Mouse (Mus musculus): Measurements from ENCODE around the gene Nckap5. TPM values are rescaled to one million over a fixed set of nuclear protein-coding genes. Genes with fewer than 3 reads are reported as not detected.

The Nckap5 gene
- total and polyA plus RNA-seq, 2 experiments, result 0.37 to 0.70 TPM

DNA sequence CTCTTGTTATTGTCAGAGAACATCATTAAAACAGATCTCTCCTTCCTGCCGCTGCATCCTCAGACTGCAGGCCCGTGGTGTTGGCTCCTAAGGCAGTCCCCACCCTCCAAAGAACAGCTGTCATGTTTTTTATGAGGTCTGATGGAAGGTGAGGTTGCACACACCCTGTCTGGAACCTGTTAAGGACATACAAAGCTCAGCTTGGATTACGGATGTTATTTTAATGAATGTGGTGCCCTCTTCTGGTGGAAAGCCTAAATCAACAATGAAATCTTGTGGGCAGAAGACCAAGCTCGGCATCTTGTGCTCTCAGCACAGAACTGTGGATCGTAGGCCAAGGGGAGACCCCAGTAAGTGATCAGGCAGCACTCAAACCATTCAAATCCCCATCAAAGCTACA is 399.0 kb downstream of the Nckap5 start:
- peak; percentile 24 for DNase-seq (ENCODE audit: extremely low read depth, low read depth, low spot score)
- Histone ChIP-seq H3K4me3 (ENCODE audit: insufficient read depth, low read depth, low read length) (no peak overlapping the region), H3K79me2 (ENCODE audit: control insufficient read depth, insufficient read depth, low read length) (no peaks in the 10 kb centered on the region), H3K27me3 (ENCODE audit: control insufficient read depth, insufficient read depth, low read length) (no peaks in the 10 kb centered on the region), H3K4me1 (ENCODE audit: control insufficient read depth, insufficient read depth, low read length) (no peaks in the 10 kb centered on the region), H3K27ac (replicated peaks; ENCODE audit: insufficient read depth, low read depth, low read length) (no peak overlapping the region), H3K36me3 (ENCODE audit: control insufficient read depth, insufficient read depth, low read length) (no peaks in the 10 kb centered on the region), H3K9ac (ENCODE audit: low read depth, low read length) (no peak overlapping the region)
- TF ChIP-seq CTCF (IDR thresholded peaks at IDR 0.05; ENCODE audit: low read depth, low read length), result peak; percentile 15; the same call in 1 of the 2 replicates
- TF ChIP-seq POLR2A (IDR thresholded peaks at IDR 0.05; ENCODE audit: extremely low read depth, insufficient read depth, low read length), result no peak
- WGBS, result 41% methylated on average over 5 of the region's 5 CpGs

DNA sequence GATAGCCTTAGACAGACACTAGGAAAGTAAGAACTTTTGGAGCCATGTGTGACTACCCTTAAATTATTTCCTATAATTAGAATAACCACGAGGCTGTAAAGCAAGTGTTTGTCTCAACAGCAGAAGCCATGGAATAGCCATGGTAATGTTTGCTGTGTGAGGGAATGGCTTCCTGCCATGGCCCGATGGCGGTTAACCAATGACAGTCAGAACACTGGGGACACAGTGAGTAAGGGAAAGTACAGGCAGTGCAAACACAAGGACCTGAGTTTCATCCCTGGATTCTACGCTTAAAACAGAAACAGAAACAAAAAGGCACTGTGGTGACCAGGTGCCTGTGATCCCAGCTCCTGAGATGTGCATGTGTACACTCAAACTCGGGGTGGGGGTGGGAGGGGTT is 419.2 kb downstream of the Nckap5 start:
- WGBS, result 15% methylated on average over 5 of the region's 5 CpGs
- no peaks in the 10 kb centered on the region for H3K79me2 ChIP-seq (ENCODE audit: control insufficient read depth, insufficient read depth, low read length)

DNA sequence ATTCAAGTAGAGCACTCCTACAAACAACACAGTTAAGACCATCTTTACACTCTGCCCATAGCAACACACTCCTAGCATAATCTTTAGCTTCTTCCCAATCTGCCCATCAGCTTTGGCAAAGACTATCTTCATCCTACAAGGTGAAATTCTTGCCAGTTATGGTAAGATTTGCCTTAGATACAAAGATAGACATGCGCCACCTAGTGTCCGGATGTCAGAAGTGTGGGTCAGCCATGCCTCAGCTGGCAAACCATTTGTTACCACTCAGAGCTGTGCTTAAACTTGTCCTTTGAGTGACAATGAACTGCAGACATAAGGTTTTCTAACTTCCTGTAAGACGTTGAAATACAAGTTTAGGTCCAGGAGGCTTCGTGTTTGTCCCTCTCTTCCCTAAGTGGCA is 422.7 kb downstream of the Nckap5 start:
- no peak overlapping the region for H3K9ac ChIP-seq (ENCODE audit: low read depth, low read length)
- H3K27ac ChIP-seq (replicated peaks; ENCODE audit: insufficient read depth, low read depth, low read length), result no peak overlapping the region
- TF ChIP-seq POLR2A (IDR thresholded peaks at IDR 0.05; ENCODE audit: extremely low read depth, insufficient read depth, low read length) (no peak), CTCF (IDR thresholded peaks at IDR 0.05; ENCODE audit: low read depth, low read length) (peak; percentile 69; the same call in 1 of the 2 replicates)
- peak; percentile 36 for DNase-seq (ENCODE audit: extremely low read depth, low read depth, low spot score)
- H3K4me1 ChIP-seq (ENCODE audit: control insufficient read depth, insufficient read depth, low read length), result peaks cover 2% of the 10 kb centered on the region; the same call in 1 of the 2 replicates
- H3K79me2 ChIP-seq (ENCODE audit: control insufficient read depth, insufficient read depth, low read length), result no peaks in the 10 kb centered on the region
- no peaks in the 10 kb centered on the region for H3K27me3 ChIP-seq (ENCODE audit: control insufficient read depth, insufficient read depth, low read length)
- H3K36me3 ChIP-seq (ENCODE audit: control insufficient read depth, insufficient read depth, low read length), result no peaks in the 10 kb centered on the region
- no peak overlapping the region for H3K4me3 ChIP-seq (ENCODE audit: insufficient read depth, low read depth, low read length)
- 8% methylated on average over 4 of the region's 4 CpGs for WGBS

More for the DNA sequence above, 419.2 kb downstream of the Nckap5 start:
- DNase-seq (ENCODE audit: extremely low read depth, low read depth, low spot score), result peak; percentile 39
- H3K9ac ChIP-seq (ENCODE audit: low read depth, low read length), result no peak overlapping the region
- no peaks in the 10 kb centered on the region for H3K4me1 ChIP-seq (ENCODE audit: control insufficient read depth, insufficient read depth, low read length)
- TF ChIP-seq POLR2A (IDR thresholded peaks at IDR 0.05; ENCODE audit: extremely low read depth, insufficient read depth, low read length) (no peak), CTCF (IDR thresholded peaks at IDR 0.05; ENCODE audit: low read depth, low read length) (no peak)
- H3K4me3 ChIP-seq (ENCODE audit: insufficient read depth, low read depth, low read length), result no peak overlapping the region; the same call in 1 of the 2 replicates
- H3K27me3 ChIP-seq (ENCODE audit: control insufficient read depth, insufficient read depth, low read length), result no peaks in the 10 kb centered on the region
- H3K36me3 ChIP-seq (ENCODE audit: control insufficient read depth, insufficient read depth, low read length), result no peaks in the 10 kb centered on the region
- no peak overlapping the region for H3K27ac ChIP-seq (replicated peaks; ENCODE audit: insufficient read depth, low read depth, low read length)

DNA sequence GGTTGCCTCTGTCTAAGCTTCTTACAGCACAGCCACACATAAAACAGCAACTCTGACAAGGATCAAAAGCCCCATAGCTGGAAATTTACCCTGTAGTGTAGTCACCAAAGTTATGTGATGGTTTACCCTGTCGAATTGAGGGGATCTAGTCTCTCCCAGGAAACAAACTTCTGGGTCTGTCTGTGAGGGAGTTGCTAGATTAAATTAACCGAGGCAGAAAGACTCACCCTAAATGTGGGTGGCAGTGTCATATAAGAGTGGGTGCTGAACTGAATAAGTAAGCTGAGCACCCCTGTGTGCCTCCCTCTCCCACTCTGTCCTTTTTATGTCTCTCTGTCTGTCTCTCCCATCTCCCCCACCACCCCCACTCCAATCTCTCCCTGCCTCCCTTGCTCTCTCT is 425.1 kb downstream of the Nckap5 start:
- Histone ChIP-seq H3K79me2 (ENCODE audit: control insufficient read depth, insufficient read depth, low read length) (no peaks in the 10 kb centered on the region), H3K27ac (replicated peaks; ENCODE audit: insufficient read depth, low read depth, low read length) (no peak overlapping the region), H3K4me3 (ENCODE audit: insufficient read depth, low read depth, low read length) (no peak overlapping the region), H3K27me3 (ENCODE audit: control insufficient read depth, insufficient read depth, low read length) (no peaks in the 10 kb centered on the region), H3K9ac (ENCODE audit: low read depth, low read length) (no peak overlapping the region), H3K4me1 (ENCODE audit: control insufficient read depth, insufficient read depth, low read length) (peaks cover 2% of the 10 kb centered on the region; the same call in 1 of the 2 replicates), H3K36me3 (ENCODE audit: control insufficient read depth, insufficient read depth, low read length) (no peaks in the 10 kb centered on the region)
- no peak for TF ChIP-seq POLR2A (IDR thresholded peaks at IDR 0.05; ENCODE audit: extremely low read depth, insufficient read depth, low read length)
- no peak for TF ChIP-seq CTCF (IDR thresholded peaks at IDR 0.05; ENCODE audit: low read depth, low read length)
- no peak for DNase-seq (ENCODE audit: extremely low read depth, low read depth, low spot score)
- 85% methylated on average over 2 of the region's 2 CpGs for WGBS

DNA sequence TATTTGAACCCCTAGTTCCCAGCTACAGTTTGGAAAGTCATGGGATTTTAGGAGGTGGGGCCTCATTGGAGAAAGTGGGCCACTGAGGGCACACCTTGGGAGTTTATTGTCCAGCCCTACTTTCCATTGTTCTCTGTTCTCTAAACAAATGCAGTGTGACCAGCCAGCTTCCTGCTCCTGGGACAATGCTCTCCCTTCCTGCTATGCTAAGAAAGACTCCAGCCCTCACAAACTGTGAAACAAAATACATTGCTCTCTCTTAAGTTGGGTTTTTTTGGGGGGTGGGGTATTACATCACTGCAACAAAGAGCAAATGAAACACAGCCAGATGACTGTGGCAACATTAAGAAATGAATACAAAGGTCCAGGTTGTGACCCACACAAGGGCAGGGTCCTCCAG is 426.6 kb downstream of the Nckap5 start:
- H3K4me3 ChIP-seq (ENCODE audit: insufficient read depth, low read depth, low read length), result no peak overlapping the region
- H3K27ac ChIP-seq (replicated peaks; ENCODE audit: insufficient read depth, low read depth, low read length), result no peak overlapping the region
- H3K27me3 ChIP-seq (ENCODE audit: control insufficient read depth, insufficient read depth, low read length), result no peaks in the 10 kb centered on the region
- H3K4me1 ChIP-seq (ENCODE audit: control insufficient read depth, insufficient read depth, low read length), result peaks cover 2% of the 10 kb centered on the region; the same call in 1 of the 2 replicates
- TF ChIP-seq POLR2A (IDR thresholded peaks at IDR 0.05; ENCODE audit: extremely low read depth, insufficient read depth, low read length), result no peak
- no peak for TF ChIP-seq CTCF (IDR thresholded peaks at IDR 0.05; ENCODE audit: low read depth, low read length)
- H3K9ac ChIP-seq (ENCODE audit: low read depth, low read length), result no peak overlapping the region
- no peaks in the 10 kb centered on the region for H3K79me2 ChIP-seq (ENCODE audit: control insufficient read depth, insufficient read depth, low read length)
- DNase-seq (ENCODE audit: extremely low read depth, low read depth, low spot score), result peak; percentile 24
- no peaks in the 10 kb centered on the region for H3K36me3 ChIP-seq (ENCODE audit: control insufficient read depth, insufficient read depth, low read length)

DNA sequence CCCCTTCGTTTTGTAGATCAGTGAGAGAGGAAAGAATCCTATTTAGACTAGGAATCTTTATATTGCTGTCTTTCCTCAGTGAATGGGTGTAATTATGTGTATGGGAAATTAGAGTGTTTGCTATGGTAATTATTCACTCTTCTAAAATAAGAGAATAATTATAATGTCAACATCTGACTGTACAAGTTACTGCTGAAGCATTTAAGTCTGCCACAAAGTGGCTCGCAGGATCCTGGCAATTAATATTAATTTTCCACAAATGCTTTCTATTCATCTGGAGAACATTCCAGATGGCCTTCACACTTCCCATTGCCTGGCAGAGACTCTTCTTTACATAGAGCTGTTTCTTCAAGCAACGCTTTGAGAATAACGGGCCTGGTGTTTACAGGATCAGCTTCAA is 439.4 kb downstream of the Nckap5 start:
- TF ChIP-seq POLR2A (IDR thresholded peaks at IDR 0.05; ENCODE audit: extremely low read depth, insufficient read depth, low read length) (no peak), CTCF (IDR thresholded peaks at IDR 0.05; ENCODE audit: low read depth, low read length) (no peak)
- DNase-seq (ENCODE audit: extremely low read depth, low read depth, low spot score), result no peak
- H3K4me3 ChIP-seq (ENCODE audit: insufficient read depth, low read depth, low read length), result no peak overlapping the region
- no peak overlapping the region for H3K27ac ChIP-seq (replicated peaks; ENCODE audit: insufficient read depth, low read depth, low read length)
- no peak overlapping the region for H3K9ac ChIP-seq (ENCODE audit: low read depth, low read length)
- no peaks in the 10 kb centered on the region for H3K36me3 ChIP-seq (ENCODE audit: control insufficient read depth, insufficient read depth, low read length)
- no peaks in the 10 kb centered on the region for H3K79me2 ChIP-seq (ENCODE audit: control insufficient read depth, insufficient read depth, low read length)
- no peaks in the 10 kb centered on the region for H3K4me1 ChIP-seq (ENCODE audit: control insufficient read depth, insufficient read depth, low read length)
- no peaks in the 10 kb centered on the region for H3K27me3 ChIP-seq (ENCODE audit: control insufficient read depth, insufficient read depth, low read length)
- 88% methylated on average over 4 of the region's 4 CpGs for WGBS

Data from liver, adult 2 months (tissue).